Mouse (Mus musculus) ES-Bruce4 (cell line): ENCODE results near the gene Arhgef25.

Experiments
- CTCF ChIP-seq: IDR thresholded peaks from one replicate; pipeline ENCODE4 v1.8.1; 2011; ENCODE audit warnings: low read depth, low read length
- EP300 ChIP-seq: IDR thresholded peaks from 2 replicates; pipeline ENCODE4 v1.6.1; 2011; ENCODE audit warnings: low read depth, low read length; ENCODE audit not compliant: insufficient read depth
- POLR2A ChIP-seq: IDR thresholded peaks from one replicate; pipeline ENCODE4 v1.8.1; 2011; ENCODE audit warnings: low read length; ENCODE audit not compliant: insufficient read depth

GRCm38 (mm10) chr10:127196392-127196791, 6.5 kb upstream of the Arhgef25 start:
- TF ChIP-seq CTCF (no peak), EP300 (no peak), POLR2A (no peak)
